Mouse (Mus musculus): ENCODE results near the gene Mpdu1.
"Not testable (repeated sequence)": the region's sequence is repeated elsewhere in the genome, so short reads cannot be mapped to it uniquely, and the experiment has no call there.

DNA sequence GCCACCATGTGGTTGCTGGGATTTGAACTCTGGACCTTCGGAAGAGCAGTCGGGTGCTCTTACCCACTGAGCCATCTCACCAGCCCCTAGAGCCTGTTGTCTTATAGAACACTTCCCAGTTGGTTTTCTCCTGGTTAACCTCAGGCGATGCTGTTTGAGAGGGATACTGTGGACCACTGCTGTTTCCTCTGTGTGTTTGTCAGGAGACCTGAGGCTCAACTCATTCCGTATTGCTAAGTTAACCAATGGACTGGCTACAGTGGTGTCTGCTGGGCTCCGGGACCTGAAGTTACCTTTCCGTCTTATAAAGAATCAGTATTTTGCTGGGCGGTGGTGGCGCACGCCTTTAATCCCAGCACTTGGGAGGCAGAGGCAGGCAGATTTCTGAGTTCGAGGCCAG, 40.4 kb upstream of the Mpdu1 start:
- not testable (repeated sequence) for TF ChIP-seq ZNF384 (IDR thresholded peaks at IDR 0.05; ENCODE audit: low read depth, low read length); CTCF (conservative IDR thresholded peaks at IDR 0.05 in 1 of 2, IDR thresholded peaks at IDR 0.05 in 1 of 2; ENCODE audit: low read depth in 2 of 2, low read length in 2 of 2); MXI1 (IDR thresholded peaks at IDR 0.05; ENCODE audit: low read depth, low read length); EP300 (IDR thresholded peaks at IDR 0.05; ENCODE audit: low read length); USF1 (IDR thresholded peaks at IDR 0.05; ENCODE audit: low read depth, low read length); SIN3A (IDR thresholded peaks at IDR 0.05; ENCODE audit: low read length); JUN (IDR thresholded peaks at IDR 0.05; ENCODE audit: insufficient read depth, low read depth, low read length); MAFK (IDR thresholded peaks at IDR 0.05; ENCODE audit: insufficient replicate concordance, low read length); MYC (IDR thresholded peaks at IDR 0.05; ENCODE audit: low read depth, low read length)

Data from CH12.LX (cell line).